Mouse (Mus musculus): ENCODE measurements at regions not wholly inside any gene's neighbourhood (a gene's known extent, or its start where the extent isn't known, plus 50 kb on each side); places are given as distances from the start of the nearest gene placed in this dataset.

- Histone ChIP-seq H3K4me3 (ENCODE audit: insufficient read depth, low read length) (no peak overlapping the region), H3K27ac (ENCODE audit: insufficient read depth, low read depth, low read length) (no peak overlapping the region), H3K4me1 (ENCODE audit: control insufficient read depth, insufficient read depth, low read length) (no peaks in the 10 kb centered on the region)
- TF ChIP-seq CTCF (IDR thresholded peaks at IDR 0.05; ENCODE audit: low read depth, low read length) (no peak), POLR2A (IDR thresholded peaks at IDR 0.05; ENCODE audit: borderline replicate concordance, low read depth, low read length) (no peak)
Observed at GRCm38 (mm10) chr5:106285152-106285551, 172.8 kb downstream of the Barhl2 start.

GRCm38 (mm10) chr5:106284731-106285130 is 173.2 kb downstream of the Barhl2 start:
- TF ChIP-seq POLR2A (IDR thresholded peaks at IDR 0.05; ENCODE audit: borderline replicate concordance, low read depth, low read length) (no peak), CTCF (IDR thresholded peaks at IDR 0.05; ENCODE audit: low read depth, low read length) (no peak)
- Histone ChIP-seq H3K4me3 (ENCODE audit: insufficient read depth, low read length) (no peak overlapping the region), H3K4me1 (ENCODE audit: control insufficient read depth, insufficient read depth, low read length) (no peaks in the 10 kb centered on the region), H3K27ac (ENCODE audit: insufficient read depth, low read depth, low read length) (no peak overlapping the region)

GRCm38 (mm10) chr5:106282646-106283045 is 175.3 kb downstream of the Barhl2 start:
- Histone ChIP-seq H3K4me1 (ENCODE audit: control insufficient read depth, insufficient read depth, low read length) (no peaks in the 10 kb centered on the region), H3K27ac (ENCODE audit: insufficient read depth, low read depth, low read length) (no peak overlapping the region), H3K4me3 (ENCODE audit: insufficient read depth, low read length) (no peak overlapping the region)
- no peak for TF ChIP-seq POLR2A (IDR thresholded peaks at IDR 0.05; ENCODE audit: borderline replicate concordance, low read depth, low read length)
- no peak for TF ChIP-seq CTCF (IDR thresholded peaks at IDR 0.05; ENCODE audit: low read depth, low read length)

- TF ChIP-seq CTCF (IDR thresholded peaks at IDR 0.05; ENCODE audit: low read depth, low read length) (no peak), POLR2A (IDR thresholded peaks at IDR 0.05; ENCODE audit: borderline replicate concordance, low read depth, low read length) (no peak)
- H3K4me3 ChIP-seq (ENCODE audit: insufficient read depth, low read length): no peak overlapping the region
Observed at GRCm38 (mm10) chr5:106277786-106278185, 180.2 kb downstream of the Barhl2 start.

GRCm38 (mm10) chr5:106277231-106277630 is 180.7 kb downstream of the Barhl2 start:
- no peak for TF ChIP-seq CTCF (IDR thresholded peaks at IDR 0.05; ENCODE audit: low read depth, low read length)
- TF ChIP-seq POLR2A (IDR thresholded peaks at IDR 0.05; ENCODE audit: borderline replicate concordance, low read depth, low read length): no peak
- no peaks in the 10 kb centered on the region for H3K4me1 ChIP-seq (ENCODE audit: control insufficient read depth, insufficient read depth, low read length)
- H3K27ac ChIP-seq (ENCODE audit: insufficient read depth, low read depth, low read length): no peak overlapping the region
- H3K4me3 ChIP-seq (ENCODE audit: insufficient read depth, low read length): no peak overlapping the region

More at GRCm38 (mm10) chr5:106277786-106278185, 180.2 kb downstream of the Barhl2 start:
- Histone ChIP-seq H3K4me1 (ENCODE audit: control insufficient read depth, insufficient read depth, low read length) (no peaks in the 10 kb centered on the region), H3K27ac (ENCODE audit: insufficient read depth, low read depth, low read length) (no peak overlapping the region)

- no peaks in the 10 kb centered on the region for H3K4me1 ChIP-seq (ENCODE audit: control insufficient read depth, insufficient read depth, low read length)
- H3K27ac ChIP-seq (ENCODE audit: insufficient read depth, low read depth, low read length): no peak overlapping the region
- TF ChIP-seq POLR2A (IDR thresholded peaks at IDR 0.05; ENCODE audit: borderline replicate concordance, low read depth, low read length) (no peak), CTCF (IDR thresholded peaks at IDR 0.05; ENCODE audit: low read depth, low read length) (no peak)
- H3K4me3 ChIP-seq (ENCODE audit: insufficient read depth, low read length): no peak overlapping the region
Observed at GRCm38 (mm10) chr5:106276186-106276585, 181.8 kb downstream of the Barhl2 start.

GRCm38 (mm10) chr5:106274617-106275016 is 183.3 kb downstream of the Barhl2 start:
- Histone ChIP-seq H3K4me1 (ENCODE audit: control insufficient read depth, insufficient read depth, low read length) (no peaks in the 10 kb centered on the region), H3K4me3 (ENCODE audit: insufficient read depth, low read length) (no peak overlapping the region), H3K27ac (ENCODE audit: insufficient read depth, low read depth, low read length) (no peak overlapping the region)
- TF ChIP-seq CTCF (IDR thresholded peaks at IDR 0.05; ENCODE audit: low read depth, low read length): peak; percentile 8; the same call in 1 of the 2 replicates
- TF ChIP-seq POLR2A (IDR thresholded peaks at IDR 0.05; ENCODE audit: borderline replicate concordance, low read depth, low read length): no peak

- TF ChIP-seq CTCF (IDR thresholded peaks at IDR 0.05; ENCODE audit: low read depth, low read length): no peak
- no peak overlapping the region for H3K27ac ChIP-seq (ENCODE audit: insufficient read depth, low read depth, low read length)
Observed at GRCm38 (mm10) chr5:106264536-106264935, 193.4 kb downstream of the Barhl2 start.

GRCm38 (mm10) chr5:106257179-106257578 is 200.8 kb downstream of the Barhl2 start:
- TF ChIP-seq CTCF (IDR thresholded peaks at IDR 0.05; ENCODE audit: low read depth, low read length) (no peak), POLR2A (IDR thresholded peaks at IDR 0.05; ENCODE audit: borderline replicate concordance, low read depth, low read length) (no peak)
- H3K4me3 ChIP-seq (ENCODE audit: insufficient read depth, low read length): no peak overlapping the region
- H3K27ac ChIP-seq (ENCODE audit: insufficient read depth, low read depth, low read length): no peak overlapping the region

More at GRCm38 (mm10) chr5:106264536-106264935, 193.4 kb downstream of the Barhl2 start:
- H3K4me3 ChIP-seq (ENCODE audit: insufficient read depth, low read length): no peak overlapping the region
- H3K4me1 ChIP-seq (ENCODE audit: control insufficient read depth, insufficient read depth, low read length): no peaks in the 10 kb centered on the region

GRCm38 (mm10) chr5:106229154-106229553 is 228.8 kb downstream of the Barhl2 start:
- H3K27ac ChIP-seq (ENCODE audit: insufficient read depth, low read depth, low read length): no peak overlapping the region
- TF ChIP-seq POLR2A (IDR thresholded peaks at IDR 0.05; ENCODE audit: borderline replicate concordance, low read depth, low read length): no peak
- TF ChIP-seq CTCF (IDR thresholded peaks at IDR 0.05; ENCODE audit: low read depth, low read length): no peak
- no peak overlapping the region for H3K4me3 ChIP-seq (ENCODE audit: insufficient read depth, low read length)
- no peaks in the 10 kb centered on the region for H3K4me1 ChIP-seq (ENCODE audit: control insufficient read depth, insufficient read depth, low read length)

More at GRCm38 (mm10) chr5:106257179-106257578, 200.8 kb downstream of the Barhl2 start:
- no peaks in the 10 kb centered on the region for H3K4me1 ChIP-seq (ENCODE audit: control insufficient read depth, insufficient read depth, low read length)

- no peak for TF ChIP-seq CTCF (IDR thresholded peaks at IDR 0.05; ENCODE audit: low read depth, low read length)
- TF ChIP-seq POLR2A (IDR thresholded peaks at IDR 0.05; ENCODE audit: borderline replicate concordance, low read depth, low read length): no peak
- no peaks in the 10 kb centered on the region for H3K4me1 ChIP-seq (ENCODE audit: control insufficient read depth, insufficient read depth, low read length)
- no peak overlapping the region for H3K4me3 ChIP-seq (ENCODE audit: insufficient read depth, low read length)
- H3K27ac ChIP-seq (ENCODE audit: insufficient read depth, low read depth, low read length): no peak overlapping the region
Observed at GRCm38 (mm10) chr5:106224141-106224540, 233.8 kb downstream of the Barhl2 start.
